Mouse (Mus musculus) thymus, postnatal 36 days (tissue): ENCODE measurements at regions not wholly inside any gene's neighbourhood (a gene's known extent, or its start where the extent isn't known, plus 50 kb on each side); places are given as distances from the start of the nearest gene placed in this dataset.
"Not testable (repeated sequence)": the region's sequence is repeated elsewhere in the genome, so short reads cannot be mapped to it uniquely, and the experiment has no call there.

Source experiments
- DNase-seq, 2 experiments: peaks; one replicate each; pipeline ENCODE4 v3.0.0; 2022; ENCODE audit warnings: mixed read lengths in 2 of 2

DNA sequence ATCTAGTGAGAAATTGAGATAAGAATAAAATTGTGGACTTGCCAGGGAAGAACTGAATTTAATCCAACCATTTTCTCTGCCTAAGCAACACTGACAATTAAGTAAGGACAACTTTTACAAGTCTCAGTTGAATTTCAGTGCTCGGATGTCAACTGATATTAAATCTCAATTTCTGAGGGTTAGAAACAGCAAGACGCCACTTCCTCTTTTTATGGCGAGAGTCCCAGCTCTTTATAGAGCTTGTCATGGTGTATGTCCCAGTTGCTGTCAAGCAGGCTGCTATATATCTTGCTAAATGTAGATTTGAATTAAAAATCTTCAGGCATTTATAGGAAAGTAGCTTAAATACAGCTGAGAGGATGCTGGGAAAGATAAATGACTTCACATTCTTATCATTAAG, 697.8 kb upstream of the Got2 start:
- no peak for DNase-seq

- peak in 1 of 2 experiments; percentile 5 for DNase-seq
Measured at GRCm38 (mm10) chr8:96552512-96552911, 664.2 kb upstream of the Got2 start.

DNA sequence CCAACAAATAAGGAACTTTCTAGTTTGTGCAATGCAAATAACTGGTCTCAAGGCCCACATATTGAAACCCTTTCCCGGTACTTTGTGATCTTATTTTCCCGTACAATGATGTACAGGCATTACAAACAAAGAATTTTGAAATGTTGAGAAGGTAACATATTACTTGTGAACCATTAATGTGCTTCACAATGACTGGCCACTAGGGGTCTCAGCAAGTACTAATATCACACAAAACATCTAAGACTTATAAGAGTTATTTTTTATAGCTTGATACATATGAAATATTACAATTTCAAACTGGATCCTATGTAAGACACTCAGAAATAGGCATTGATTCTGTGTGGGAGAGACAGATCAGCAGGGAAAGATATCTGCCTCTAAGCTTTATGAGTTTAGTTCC, 662.1 kb upstream of the Got2 start:
- no peak for DNase-seq

DNA sequence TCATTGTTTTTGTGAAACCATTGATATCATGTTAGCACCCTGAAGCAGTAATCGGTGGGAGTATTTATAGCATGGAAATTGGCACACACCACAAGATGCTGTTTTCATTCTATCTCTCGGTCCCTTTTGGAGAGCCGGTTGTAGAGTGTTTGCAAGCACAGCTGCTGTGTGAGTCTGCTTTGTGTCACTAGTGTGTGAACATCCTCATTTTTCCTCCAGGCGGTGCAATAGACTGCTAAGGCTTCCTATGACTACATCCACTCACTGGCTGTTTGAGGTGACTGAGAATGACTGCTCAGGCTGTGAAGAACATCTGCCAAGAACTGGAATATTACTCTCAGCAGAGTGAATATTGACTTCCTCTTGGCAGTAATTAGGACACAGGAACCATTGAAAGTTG, 660.3 kb upstream of the Got2 start:
- DNase-seq, result no peak

- DNase-seq, result no peak
Measured at GRCm38 (mm10) chr8:96548187-96548586, 659.8 kb upstream of the Got2 start.

GRCm38 (mm10) chr8:96542215-96542614, 653.9 kb upstream of the Got2 start:
- DNase-seq, result no peak

DNA sequence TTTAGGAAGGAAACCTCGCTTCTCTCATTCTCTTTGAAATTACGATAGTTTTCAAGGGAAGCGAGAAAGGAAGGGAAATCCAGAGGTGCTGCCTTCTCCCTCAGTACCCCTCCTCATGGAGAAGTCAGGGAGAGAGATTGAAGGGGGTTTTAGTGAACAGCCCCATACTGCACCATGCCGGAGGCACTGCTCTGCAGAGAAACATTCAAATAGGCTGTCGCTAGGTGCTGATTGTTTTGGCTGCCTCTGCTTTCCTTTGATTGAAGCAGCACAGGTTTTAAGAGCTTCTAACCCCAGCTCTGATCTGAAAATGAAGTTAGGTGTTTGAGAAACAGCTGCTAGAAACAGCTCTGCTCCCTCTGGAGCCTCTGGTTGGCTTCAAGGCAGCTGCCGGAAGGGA, 610.5 kb upstream of the Got2 start:
- DNase-seq, result no peak

DNA sequence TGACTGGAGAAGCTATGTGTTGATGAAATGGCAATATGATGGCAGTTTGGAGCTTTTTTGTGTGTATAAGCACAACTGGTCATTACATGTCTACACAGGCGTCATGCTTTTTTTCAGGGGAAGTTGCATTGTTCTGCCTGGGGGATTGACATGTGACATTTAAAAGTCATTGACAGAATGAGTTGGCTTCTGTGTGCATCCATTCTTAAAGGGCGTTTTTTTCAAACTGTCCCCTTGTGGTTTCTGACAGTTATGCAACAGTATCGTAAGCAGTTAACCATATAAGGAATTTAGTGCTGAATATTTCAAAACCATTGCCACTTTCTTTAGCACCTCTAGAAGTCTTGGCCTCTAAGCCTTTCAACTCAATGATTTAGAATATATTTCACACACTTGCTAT, 607.1 kb upstream of the Got2 start:
- no peak for DNase-seq

DNA sequence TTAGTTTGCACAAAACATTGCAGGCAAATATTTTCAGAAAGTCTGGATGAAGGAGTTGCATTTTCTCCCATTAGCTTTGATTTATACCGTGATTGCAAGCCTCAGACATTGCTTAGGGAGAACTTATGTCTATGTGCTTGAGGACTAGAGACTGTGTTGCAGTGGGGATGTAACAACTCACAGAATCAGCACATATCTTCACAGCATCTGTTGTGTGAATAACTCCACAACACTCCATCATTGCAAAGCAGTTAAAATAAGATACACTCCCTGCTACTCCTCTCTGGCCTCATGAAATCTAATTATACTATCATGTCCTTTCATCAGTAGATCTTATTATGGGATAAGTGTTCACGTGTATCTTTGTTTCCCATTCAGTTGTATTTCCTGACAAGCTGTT, 601.5 kb upstream of the Got2 start:
- DNase-seq, result no peak

DNA sequence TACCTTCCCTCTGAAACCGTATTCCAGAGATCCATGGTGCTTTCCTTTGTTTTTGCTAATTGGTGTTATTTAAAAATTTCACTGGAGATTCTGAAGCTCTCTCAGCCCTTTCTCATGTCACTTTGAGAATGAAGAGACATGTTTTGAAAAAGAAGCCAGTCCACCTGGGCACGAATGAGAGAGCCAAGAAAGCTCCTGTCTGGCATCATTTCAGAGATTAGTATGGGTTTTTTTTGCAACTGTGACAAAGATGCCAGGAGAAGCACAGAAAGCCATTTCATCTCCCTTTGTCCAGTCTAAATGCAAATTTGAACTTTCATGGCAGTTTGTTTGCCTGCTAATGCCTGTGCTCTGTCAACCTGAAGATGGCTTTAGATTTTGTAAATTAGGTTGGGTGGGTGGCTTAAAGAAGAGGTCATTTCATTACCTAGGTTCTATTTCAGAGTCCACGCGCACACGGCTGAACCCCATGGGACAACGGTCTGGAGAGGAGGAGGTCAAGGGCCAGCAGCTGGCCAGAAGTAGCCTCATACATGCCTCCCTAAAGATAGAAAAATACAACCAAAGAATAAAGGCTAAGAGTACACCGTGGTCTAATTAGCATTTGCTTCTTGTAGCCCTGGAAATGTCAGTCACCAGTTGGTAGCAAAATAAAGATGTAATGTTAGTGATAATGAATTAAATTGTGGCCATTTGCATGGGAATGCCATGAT, 600.5 kb upstream of the Got2 start:
- DNase-seq, result no peak

- no peak for DNase-seq
Measured at GRCm38 (mm10) chr8:96455915-96456314, 567.6 kb upstream of the Got2 start.

DNA sequence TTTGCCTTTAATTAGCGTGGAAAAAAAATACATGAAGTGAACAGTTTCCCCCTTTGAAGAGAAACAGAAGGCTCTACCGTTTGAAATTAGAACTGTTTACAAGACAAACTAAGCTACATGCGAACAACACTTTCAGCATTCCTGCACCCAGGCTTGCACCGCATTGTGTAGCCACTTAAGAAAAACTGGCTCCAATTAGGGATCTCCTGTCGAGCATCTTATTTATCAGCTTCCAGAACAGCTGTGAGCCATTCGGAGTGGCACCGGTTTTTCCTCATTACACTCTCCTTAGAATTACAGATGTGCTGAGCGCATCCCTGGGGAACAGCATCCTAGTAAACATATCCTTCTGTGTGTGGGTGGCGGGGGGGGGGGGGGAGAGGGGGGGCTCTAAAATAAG, 567.0 kb upstream of the Got2 start:
- no peak for DNase-seq

GRCm38 (mm10) chr8:96429708-96430107, 541.4 kb upstream of the Got2 start:
- no peak for DNase-seq

- no peak for DNase-seq
Measured at GRCm38 (mm10) chr8:96426900-96427299, 538.6 kb upstream of the Got2 start.

- DNase-seq, result no peak
Measured at GRCm38 (mm10) chr8:96409601-96410000, 521.3 kb upstream of the Got2 start.

DNA sequence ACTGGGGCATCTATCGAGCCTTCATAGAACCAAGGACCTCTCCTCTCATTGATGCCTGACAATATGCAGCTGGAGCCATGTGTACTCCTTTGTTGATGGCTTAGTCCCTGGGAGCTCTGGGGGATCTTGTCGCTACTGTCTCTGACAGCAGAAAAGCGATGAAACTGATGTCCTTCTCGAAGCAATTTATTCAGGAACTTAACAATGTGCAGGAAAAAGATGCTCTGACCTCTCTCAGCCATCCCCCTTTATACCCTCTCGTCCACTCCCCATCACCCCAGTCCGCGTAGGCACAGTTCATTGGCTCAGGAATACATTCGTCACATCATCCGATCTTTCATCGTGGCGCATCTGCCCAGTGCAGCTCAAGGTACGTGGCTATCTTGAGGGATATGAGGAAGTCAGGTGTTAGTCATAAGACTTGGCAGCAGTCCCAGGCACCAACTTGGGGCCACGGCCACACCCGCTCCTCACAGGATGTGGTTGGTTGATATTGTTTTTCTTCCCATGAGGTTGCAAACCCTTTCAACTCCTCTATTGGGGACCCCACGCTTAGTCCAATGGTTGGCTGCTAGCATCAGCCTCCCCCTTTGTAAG, 516.3 kb upstream of the Got2 start:
- DNase-seq, result no peak

DNA sequence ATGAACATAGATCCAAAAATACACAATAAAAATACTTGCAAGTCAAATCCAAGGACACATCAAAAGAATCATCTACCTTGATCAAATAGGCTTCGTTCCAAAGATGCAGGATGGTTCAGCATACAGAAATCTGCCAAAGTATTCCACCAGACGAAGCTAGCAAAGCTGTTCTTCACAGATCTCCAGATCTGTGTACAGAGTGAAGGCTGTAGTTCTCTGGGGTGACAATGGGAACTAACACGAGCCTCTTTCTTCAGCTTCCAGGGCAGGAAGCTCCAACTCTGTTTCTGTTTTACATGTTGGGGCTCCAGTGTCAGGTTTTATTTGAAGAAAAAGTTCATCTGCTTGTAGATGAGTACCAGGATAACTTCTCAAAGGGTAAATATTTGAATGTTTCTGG, 515.3 kb upstream of the Got2 start:
- DNase-seq, result no peak

- DNase-seq, result not testable (repeated sequence)
Measured at GRCm38 (mm10) chr8:96399381-96399780, 511.0 kb upstream of the Got2 start.

DNA sequence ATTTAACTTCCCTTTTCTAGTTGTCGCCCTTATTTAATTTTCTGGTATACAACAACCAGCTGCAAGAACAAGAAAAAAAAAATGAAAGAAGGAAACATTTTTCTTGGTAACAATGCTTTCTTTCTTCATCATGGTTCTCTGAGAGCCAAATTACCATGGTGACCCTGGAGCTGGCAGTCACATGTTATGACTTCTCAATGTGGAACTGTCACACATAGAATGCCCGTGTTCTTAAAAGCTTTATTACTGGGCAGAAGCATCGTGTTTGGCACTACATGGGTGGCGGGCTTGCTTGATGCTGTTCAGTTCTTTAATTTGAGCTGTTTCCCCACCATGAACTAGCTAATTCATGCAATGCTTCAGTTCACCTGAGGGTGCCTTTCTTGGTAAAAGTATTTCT, 504.7 kb upstream of the Got2 start:
- DNase-seq, result no peak

GRCm38 (mm10) chr8:96389251-96389650, 500.9 kb upstream of the Got2 start:
- DNase-seq, result no peak

- no peak for DNase-seq
Measured at GRCm38 (mm10) chr8:96370500-96370899, 482.2 kb upstream of the Got2 start.

DNA sequence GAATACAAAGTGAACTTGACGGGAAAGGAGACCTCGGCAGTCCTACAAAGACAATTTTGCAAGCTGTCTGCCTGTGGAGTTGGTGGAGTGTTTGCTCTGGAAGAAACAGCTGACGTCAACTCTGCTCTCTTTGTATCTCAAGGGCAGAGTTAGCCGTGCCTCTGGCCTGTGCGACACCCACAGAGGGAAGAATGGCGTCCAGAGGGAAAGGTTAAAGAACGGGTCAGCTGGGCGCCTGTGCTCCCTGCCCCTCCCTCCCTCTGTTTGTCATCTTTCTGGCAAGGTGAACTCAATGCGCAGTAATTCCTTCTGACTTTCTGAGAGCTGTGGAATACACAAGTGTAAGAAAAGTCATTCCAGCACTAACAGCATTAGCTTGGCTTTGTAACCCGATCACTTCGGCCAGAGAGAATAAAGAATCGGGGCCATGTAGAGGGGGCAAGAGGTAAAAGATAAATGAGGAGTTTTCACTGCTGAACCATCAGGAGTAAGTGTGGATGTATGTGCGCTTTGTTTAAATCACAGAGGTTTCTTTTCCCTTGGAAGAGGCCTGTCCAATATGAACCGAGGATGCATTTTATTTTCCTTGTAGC, 474.6 kb upstream of the Got2 start:
- DNase-seq, result no peak

GRCm38 (mm10) chr8:96350531-96351069, 462.3 kb upstream of the Got2 start:
- no peak for DNase-seq

DNA sequence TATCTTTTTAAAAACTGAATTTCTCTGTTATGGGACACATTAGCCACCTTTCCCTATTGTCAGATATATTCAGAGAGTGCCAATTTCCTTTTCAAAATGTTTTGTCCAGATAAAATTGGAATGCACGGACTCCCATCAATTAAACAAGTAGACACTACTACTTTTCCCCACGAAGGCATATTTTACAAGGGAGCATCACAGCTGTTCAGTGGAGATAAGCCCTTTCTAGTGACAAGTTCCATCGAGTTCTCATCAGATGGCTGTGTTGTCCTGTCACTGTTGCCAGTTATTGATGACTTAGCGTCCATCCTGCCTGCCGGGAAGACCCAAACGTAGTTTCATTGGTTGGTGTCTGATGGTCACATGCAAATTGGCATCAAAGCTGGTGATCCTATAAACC, 461.2 kb upstream of the Got2 start:
- no peak for DNase-seq
